Mouse (Mus musculus): ENCODE measurements at regions not wholly inside any gene's neighbourhood (a gene's known extent, or its start where the extent isn't known, plus 50 kb on each side); places are given as distances from the start of the nearest gene placed in this dataset.

DNA sequence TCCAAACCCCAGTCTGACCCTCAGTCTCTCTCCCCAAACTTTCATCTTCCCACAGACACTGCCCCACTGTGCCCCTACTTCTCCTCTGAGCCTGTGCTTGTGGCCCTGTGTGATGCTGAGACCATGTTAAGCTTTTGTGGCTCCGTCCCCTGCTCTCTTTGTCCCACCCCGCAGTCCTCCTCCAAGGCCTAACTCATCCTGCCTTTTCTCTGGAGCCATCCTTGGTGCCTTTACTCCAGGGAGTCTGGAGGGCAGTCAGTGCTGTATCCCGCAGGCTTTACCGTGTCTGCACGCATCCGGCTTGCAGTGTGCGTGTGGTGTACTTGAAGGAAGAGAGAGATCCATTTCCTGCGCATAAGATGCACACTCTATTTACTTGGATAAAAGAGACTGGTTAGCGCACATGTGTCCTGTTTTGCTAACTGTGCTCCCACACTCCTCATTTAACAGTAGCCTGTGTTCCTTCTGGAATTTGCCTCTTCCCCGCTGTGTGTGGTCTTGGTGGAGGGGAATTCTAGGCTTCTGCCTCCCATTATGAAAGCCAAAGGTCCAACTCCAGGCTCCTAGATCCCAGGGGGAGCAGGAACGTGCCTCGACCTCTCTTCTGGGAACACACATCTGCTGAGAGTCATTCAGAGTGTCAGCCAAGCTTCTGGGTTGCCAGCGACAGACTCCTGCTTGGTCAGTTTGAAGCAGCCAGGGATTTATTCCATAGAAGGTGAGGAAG lies 230.5 kb upstream of the Zmiz1 start:
- no peaks in the 10 kb centered on the region for H3K36me3 ChIP-seq (replicated peaks; ENCODE audit: control insufficient read depth, insufficient read depth, low read length)
- no peak overlapping the region for H3K4me2 ChIP-seq (ENCODE audit: low read depth, low read length)
- TF ChIP-seq EP300 (IDR thresholded peaks at IDR 0.05; ENCODE audit: low read depth), result no peak
- no peak for TF ChIP-seq CTCF (IDR thresholded peaks at IDR 0.05; ENCODE audit: low read depth)
- H3K27me3 ChIP-seq (ENCODE audit: control insufficient read depth, insufficient read depth, low read length), result no peaks in the 10 kb centered on the region
- 79% methylated on average over 13 of the region's 13 CpGs for WGBS
- no peak for ATAC-seq (ENCODE audit: insufficient read depth, low read depth)
- no peaks in the 10 kb centered on the region for H3K9me3 ChIP-seq (replicated peaks; ENCODE audit: control insufficient read depth, low read length)
- H3K4me1 ChIP-seq (ENCODE audit: control insufficient read depth, insufficient read depth), result no peaks in the 10 kb centered on the region
- H3K4me3 ChIP-seq (ENCODE audit: low read depth, low read length), result no peak overlapping the region
- no peak overlapping the region for H3K9ac ChIP-seq (replicated peaks; ENCODE audit: low read depth, low read length)
- no peak for DNase-seq (ENCODE audit: low spot score)
- no peak overlapping the region for H3K27ac ChIP-seq (ENCODE audit: low read depth)

DNA sequence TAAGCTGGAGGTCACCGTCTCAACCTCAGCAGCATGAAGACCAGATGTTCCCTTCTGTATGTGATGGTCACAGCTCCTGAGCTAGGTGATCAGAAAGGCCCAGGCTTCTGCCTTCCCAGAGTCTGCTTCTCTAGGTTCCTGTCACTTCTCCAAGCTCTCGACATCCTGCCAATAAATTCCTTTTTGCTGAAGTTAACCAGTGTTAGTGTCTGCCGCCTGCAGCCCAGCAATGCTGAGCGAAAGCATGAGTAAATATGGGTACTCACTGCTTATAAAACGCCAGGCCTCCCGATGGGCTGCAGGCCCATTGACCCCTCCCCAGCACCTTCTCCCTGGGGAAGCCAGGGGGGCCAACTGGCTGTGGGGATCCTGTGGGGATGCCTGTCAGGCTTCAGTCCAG lies 229.4 kb upstream of the Zmiz1 start:
- Histone ChIP-seq H3K27ac (ENCODE audit: low read depth) (peak overlapping the region; percentile 40), H3K4me1 (ENCODE audit: control insufficient read depth, insufficient read depth) (no peaks in the 10 kb centered on the region)
- no peak for ATAC-seq (ENCODE audit: insufficient read depth, low read depth)

DNA sequence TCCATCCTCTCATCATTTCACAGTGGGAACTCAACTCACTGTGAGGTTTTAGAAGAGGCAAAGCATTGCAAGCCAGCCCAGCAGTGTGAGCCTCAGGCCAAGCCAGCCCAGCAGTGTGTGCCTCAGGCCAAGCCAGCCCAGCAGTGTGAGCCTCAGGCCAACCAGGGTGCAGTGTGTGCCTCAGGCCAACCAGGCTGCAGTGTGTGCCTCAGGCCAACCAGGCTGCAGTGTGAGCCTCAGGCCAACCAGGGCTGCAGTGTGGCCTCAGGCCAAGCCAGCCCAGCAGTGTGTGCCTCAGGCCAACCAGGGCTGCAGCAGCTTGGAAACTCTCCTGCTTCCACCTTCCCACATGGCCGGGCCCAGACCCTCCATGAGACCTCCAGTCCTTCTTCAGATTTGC lies 227.1 kb upstream of the Zmiz1 start:
- H3K4me1 ChIP-seq (ENCODE audit: control insufficient read depth, insufficient read depth), result no peaks in the 10 kb centered on the region
- no peaks in the 10 kb centered on the region for H3K36me3 ChIP-seq (replicated peaks; ENCODE audit: control insufficient read depth, insufficient read depth, low read length)
- H3K27me3 ChIP-seq (ENCODE audit: control insufficient read depth, insufficient read depth, low read length), result no peaks in the 10 kb centered on the region
- no peaks in the 10 kb centered on the region for H3K9me3 ChIP-seq (replicated peaks; ENCODE audit: control insufficient read depth, low read length)
- peak; percentile 93 for ATAC-seq (ENCODE audit: insufficient read depth, low read depth)
- no peak overlapping the region for H3K27ac ChIP-seq (ENCODE audit: low read depth)
- TF ChIP-seq EP300 (IDR thresholded peaks at IDR 0.05; ENCODE audit: low read depth) (no peak), CTCF (IDR thresholded peaks at IDR 0.05; ENCODE audit: low read depth) (0 out of 2 replicates have a peak, but pooled peaks have one; percentile 0)
- no peak overlapping the region for H3K4me3 ChIP-seq (ENCODE audit: low read depth, low read length)
- H3K9ac ChIP-seq (replicated peaks; ENCODE audit: low read depth, low read length), result no peak overlapping the region
- 53% methylated on average over 1 of the region's 1 CpGs for WGBS
- H3K4me2 ChIP-seq (ENCODE audit: low read depth, low read length), result no peak overlapping the region
- DNase-seq (ENCODE audit: low spot score), result peak; percentile 64

More for the DNA sequence above, 229.4 kb upstream of the Zmiz1 start:
- H3K4me3 ChIP-seq (ENCODE audit: low read depth, low read length), result no peak overlapping the region
- H3K9ac ChIP-seq (replicated peaks; ENCODE audit: low read depth, low read length), result no peak overlapping the region
- no peak for TF ChIP-seq EP300 (IDR thresholded peaks at IDR 0.05; ENCODE audit: low read depth)
- TF ChIP-seq CTCF (IDR thresholded peaks at IDR 0.05; ENCODE audit: low read depth), result no peak
- no peaks in the 10 kb centered on the region for H3K27me3 ChIP-seq (ENCODE audit: control insufficient read depth, insufficient read depth, low read length)
- DNase-seq (ENCODE audit: low spot score), result no peak
- WGBS, result 41% methylated on average over 6 of the region's 6 CpGs
- H3K4me2 ChIP-seq (ENCODE audit: low read depth, low read length), result no peak overlapping the region
- no peaks in the 10 kb centered on the region for H3K36me3 ChIP-seq (replicated peaks; ENCODE audit: control insufficient read depth, insufficient read depth, low read length)
- no peaks in the 10 kb centered on the region for H3K9me3 ChIP-seq (replicated peaks; ENCODE audit: control insufficient read depth, low read length)

DNA sequence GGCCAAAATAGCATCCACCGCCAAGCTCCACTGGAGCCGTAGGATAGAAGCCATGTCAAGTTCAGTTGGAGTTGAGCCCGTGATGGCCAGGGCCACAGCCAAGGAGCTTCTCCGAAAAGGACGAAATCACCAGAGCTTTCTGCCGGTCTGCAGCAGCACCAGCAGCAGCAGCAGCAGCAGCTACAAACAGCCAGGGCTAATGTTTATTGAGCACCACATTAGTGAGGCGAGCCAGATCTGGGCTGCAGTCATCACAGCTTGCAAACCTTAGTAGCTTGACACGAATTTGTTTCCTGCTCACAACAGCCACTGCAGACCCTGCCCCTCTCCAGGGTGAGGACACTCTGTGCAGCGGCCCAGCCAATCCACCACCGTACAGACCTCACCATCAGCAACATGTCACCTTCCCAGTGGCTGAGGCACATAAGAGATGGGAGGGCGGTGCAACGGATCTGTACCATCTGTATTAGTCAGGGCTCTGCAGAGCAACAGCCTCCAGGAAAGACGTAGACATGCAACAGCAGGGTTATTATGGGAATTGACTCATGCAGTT lies 222.5 kb upstream of the Zmiz1 start:
- Histone ChIP-seq H3K27me3 (ENCODE audit: control insufficient read depth, insufficient read depth, low read length) (no peaks in the 10 kb centered on the region), H3K4me3 (ENCODE audit: low read depth, low read length) (no peak overlapping the region), H3K9ac (replicated peaks; ENCODE audit: low read depth, low read length) (no peak overlapping the region), H3K9me3 (replicated peaks; ENCODE audit: control insufficient read depth, low read length) (no peaks in the 10 kb centered on the region), H3K4me2 (ENCODE audit: low read depth, low read length) (no peak overlapping the region), H3K36me3 (replicated peaks; ENCODE audit: control insufficient read depth, insufficient read depth, low read length) (no peaks in the 10 kb centered on the region), H3K27ac (ENCODE audit: low read depth) (no peak overlapping the region), H3K4me1 (ENCODE audit: control insufficient read depth, insufficient read depth) (no peaks in the 10 kb centered on the region)
- no peak for TF ChIP-seq EP300 (IDR thresholded peaks at IDR 0.05; ENCODE audit: low read depth)
- DNase-seq (ENCODE audit: low spot score) (no peak), ATAC-seq (ENCODE audit: insufficient read depth, low read depth) (no peak)
- WGBS, result 69% methylated on average over 13 of the region's 13 CpGs

DNA sequence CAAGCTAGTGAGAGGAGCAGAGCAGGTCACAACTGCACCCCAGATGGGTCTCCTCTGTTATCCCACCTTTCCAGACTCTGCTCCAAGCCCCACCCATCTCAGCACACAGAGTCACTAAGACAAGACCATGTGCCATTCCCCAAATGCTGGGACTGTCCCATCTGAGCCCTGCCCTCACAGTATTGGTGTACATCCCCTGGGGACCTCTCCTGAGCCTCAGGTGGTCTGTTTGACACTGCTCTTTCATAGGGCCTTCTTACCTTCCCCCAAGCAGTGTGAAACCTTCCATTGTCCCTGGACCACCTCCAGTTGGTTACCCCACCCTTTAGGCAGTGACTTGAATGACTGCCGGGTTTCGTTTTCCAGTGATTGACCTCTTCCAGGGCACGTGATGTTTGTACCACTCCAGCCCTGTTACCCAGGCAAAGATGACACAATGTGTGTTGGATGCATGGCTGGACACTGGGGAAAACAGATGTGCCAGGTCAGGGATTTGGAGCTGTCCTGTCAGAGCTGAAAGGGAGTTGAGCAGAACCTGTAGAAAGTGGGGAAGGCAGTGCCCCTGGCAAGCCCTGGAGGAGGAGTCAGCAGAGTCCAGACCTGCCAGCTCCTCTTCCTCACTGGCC lies 219.5 kb upstream of the Zmiz1 start:
- ATAC-seq (ENCODE audit: insufficient read depth, low read depth), result no peak

More for the DNA sequence above, 219.5 kb upstream of the Zmiz1 start:
- Histone ChIP-seq H3K9me3 (replicated peaks; ENCODE audit: control insufficient read depth, low read length) (no peaks in the 10 kb centered on the region), H3K27me3 (ENCODE audit: control insufficient read depth, insufficient read depth, low read length) (no peaks in the 10 kb centered on the region), H3K36me3 (replicated peaks; ENCODE audit: control insufficient read depth, insufficient read depth, low read length) (no peaks in the 10 kb centered on the region), H3K4me3 (ENCODE audit: low read depth, low read length) (no peak overlapping the region), H3K4me1 (ENCODE audit: control insufficient read depth, insufficient read depth) (peaks cover 5% of the 10 kb centered on the region; the same call in 1 of the 2 replicates), H3K27ac (ENCODE audit: low read depth) (no peak overlapping the region), H3K9ac (replicated peaks; ENCODE audit: low read depth, low read length) (no peak overlapping the region), H3K4me2 (ENCODE audit: low read depth, low read length) (no peak overlapping the region)
- WGBS, result 64% methylated on average over 3 of the region's 3 CpGs
- TF ChIP-seq CTCF (IDR thresholded peaks at IDR 0.05; ENCODE audit: low read depth) (no peak), EP300 (IDR thresholded peaks at IDR 0.05; ENCODE audit: low read depth) (no peak)
- DNase-seq (ENCODE audit: low spot score), result no peak
